ENCODE assay signal across 19 mouse cellular contexts in the genomic region with DNA sequence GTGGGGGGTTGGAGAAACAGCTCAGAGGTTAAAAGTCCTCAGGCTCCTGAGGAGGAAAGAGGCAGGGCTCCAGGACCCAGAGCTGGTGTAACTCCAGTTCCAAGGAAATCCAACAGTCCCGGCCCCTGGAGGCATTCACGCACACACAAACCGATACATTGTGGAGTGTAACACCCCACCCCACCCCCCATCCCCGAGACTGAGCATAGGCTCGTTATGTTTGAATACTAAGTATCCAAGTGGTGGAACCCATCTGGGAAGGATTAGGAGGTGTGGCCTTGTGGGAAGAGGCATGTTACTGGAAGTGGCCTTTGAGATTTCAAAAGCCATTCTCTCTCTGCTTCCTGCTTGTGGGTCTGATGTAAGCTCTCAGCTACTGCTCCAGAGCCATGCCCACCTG. TPM values are rescaled to one million over a fixed set of nuclear protein-coding genes. Genes with fewer than 3 reads are reported as not detected.
"Had no signal": no experiment of that assay in that cellular context is flagged by ENCODE, and none has a peak within 500 bp of the region (broad histone marks: within the 10 kb centered on the region; RNA-seq: fewer than 3 reads in every experiment).

No protein-coding gene starts in this region.

- H3K36me3 ChIP-seq: midbrain, embryonic 12.5 days; neural tube, embryonic 12.5 days; stomach, embryonic 15.5 days had no signal

- H3K27me3 ChIP-seq: midbrain, embryonic 12.5 days; neural tube, embryonic 12.5 days; stomach, embryonic 15.5 days had no signal

- DNase-seq: lung, adult 18-20 months; lung, embryonic 14.5 days; lung, postnatal 10 days; lung, postnatal 4 days; midbrain, embryonic 14.5 days; right cerebral cortex, postnatal 14 days; spleen, adult 18-20 months; thymus, adult 2 months; thymus, postnatal 25 days; thymus, postnatal 4 days had no signal

- H3K9me3 ChIP-seq: midbrain, embryonic 10.5 days; midbrain, embryonic 12.5 days; neural tube, embryonic 12.5 days; stomach, embryonic 15.5 days had no signal

- H3K9ac ChIP-seq: lung, embryonic 14.5 days; midbrain, embryonic 12.5 days; neural tube, embryonic 12.5 days; stomach, embryonic 15.5 days had no signal

- H3K4me3 ChIP-seq: midbrain, embryonic 10.5 days; neural tube, embryonic 12.5 days; stomach, embryonic 15.5 days had no signal

- H3K27ac ChIP-seq: midbrain, embryonic 10.5 days; midbrain, embryonic 12.5 days; neural tube, embryonic 12.5 days; stomach, embryonic 15.5 days; stomach, postnatal 0 days had no signal

- H3K4me2 ChIP-seq: lung, embryonic 14.5 days; midbrain, embryonic 12.5 days; neural tube, embryonic 12.5 days; stomach, embryonic 15.5 days had no signal

RNA-seq across cellular contexts. Expression of gene Gm49450, which starts 31.8 kb away (rescaled TPM):
- polyA plus RNA-seq: liver, embryonic 16.5 days; lung, embryonic 14.5 days; lung, embryonic 16.5 days; midbrain, embryonic 10.5 days; midbrain, embryonic 12.5 days; midbrain, embryonic 14.5 days; midbrain, postnatal 0 days; neural tube, embryonic 12.5 days; neural tube, embryonic 14.5 days; stomach, embryonic 15.5 days; stomach, postnatal 0 days had no signal
